Mouse (Mus musculus): ENCODE results near the gene Ormdl3.

The Ormdl3 gene

DNA sequence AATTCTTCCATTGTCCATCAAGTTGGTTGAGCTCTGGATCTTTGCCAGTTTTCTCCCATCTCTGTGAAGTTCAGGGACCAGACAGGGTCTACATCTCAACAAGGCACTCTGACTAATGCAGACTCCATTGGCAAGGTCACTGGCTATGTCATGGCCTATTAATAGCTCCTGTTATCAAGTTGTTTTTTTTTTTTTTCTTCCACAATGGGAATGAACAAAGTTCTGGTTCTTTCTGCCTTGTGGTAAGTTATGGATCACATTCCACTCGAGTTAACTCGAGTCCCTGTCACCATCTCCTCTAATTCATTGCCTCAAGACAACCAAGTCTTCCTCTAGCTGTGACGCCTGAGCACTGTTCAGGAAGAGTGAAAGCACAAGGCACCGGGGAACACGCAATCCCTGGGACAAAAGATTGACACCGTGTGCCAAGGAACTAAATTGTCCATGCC, 1.7 kb upstream of the Ormdl3 start:
- DNase-seq (ENCODE audit: low spot score in 2 of 2): no peak

DNA sequence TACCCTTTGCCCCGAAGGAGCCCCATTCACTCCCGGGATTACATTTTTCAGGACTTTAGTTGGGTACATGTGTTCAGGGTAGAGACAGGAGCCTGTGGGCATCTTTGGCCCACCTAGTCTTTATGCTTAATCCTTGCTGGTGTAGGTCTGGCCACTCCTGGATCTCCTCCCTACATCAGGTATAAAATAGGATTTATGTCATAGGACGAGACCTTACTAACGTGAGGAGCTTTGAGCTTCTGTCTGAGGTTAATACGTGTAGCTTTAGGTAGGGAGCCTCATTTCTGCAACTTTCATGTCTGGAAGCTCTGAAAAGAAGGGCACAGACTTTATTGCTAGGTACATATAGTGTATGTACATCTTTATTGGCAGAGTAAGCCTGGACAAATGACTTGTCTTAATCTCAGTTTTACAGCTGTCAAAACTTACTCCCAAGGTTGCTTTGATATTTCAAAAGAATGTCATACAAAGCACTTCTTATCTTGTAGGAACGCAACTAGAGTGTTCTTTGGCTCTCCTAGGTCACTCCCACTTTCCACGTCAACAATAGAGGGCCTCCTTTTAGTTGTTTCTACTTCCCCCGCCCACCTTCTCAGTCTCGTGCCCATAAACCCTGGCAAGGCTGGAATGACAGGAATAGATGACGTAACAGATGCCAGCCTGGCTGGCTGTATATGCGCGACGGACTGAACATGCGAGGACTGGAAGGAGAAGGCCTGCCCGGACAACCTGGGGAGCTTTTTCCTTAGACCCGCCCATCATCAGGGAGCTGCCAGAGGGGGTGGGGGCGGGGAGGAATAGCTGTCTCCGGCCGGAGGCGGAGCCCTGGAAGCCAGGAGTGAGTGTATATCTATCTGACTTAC, 747 bp upstream of the Ormdl3 start:
- DNase-seq (ENCODE audit: low spot score in 2 of 2): peak; percentile 43 to 45

DNA sequence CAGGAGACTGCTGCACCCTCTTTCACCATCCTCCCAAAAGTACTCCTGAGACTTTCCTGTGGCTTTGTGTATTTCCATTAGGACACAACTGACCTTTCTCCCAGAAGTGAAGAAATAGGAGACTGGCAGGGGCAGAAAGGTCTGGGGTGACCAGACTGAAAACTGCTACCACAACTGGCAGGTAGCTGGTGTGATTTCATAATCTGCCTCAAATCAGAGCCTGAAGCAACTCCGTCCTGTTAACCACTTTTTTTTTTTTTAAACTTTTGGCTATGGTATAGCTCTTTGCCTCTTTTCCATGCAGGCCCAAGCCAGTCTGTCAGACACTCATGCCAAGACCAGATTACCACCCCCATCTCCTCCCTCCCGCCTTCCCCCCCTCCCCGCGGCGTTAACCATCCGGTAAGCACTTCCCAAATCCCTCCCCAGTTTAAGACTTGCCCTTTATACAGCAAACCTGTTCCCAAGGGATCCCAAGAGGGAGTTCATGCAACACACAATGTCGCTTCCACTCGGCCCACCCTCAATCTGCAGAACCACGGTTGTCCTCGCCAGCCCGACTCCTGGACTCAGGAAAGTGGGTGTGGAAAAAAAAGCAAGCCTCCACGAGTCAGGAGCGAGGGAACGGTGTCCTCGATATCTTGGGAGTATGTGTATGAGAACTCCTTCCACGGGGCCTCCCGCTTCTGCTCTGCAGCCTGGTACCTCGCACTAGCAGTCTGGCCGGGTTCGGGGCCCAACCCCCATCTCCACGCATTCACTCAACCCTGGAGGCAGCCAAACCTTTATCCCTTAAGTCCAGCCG, 879 bp downstream of the Ormdl3 start:
- no peak for DNase-seq (ENCODE audit: low spot score in 2 of 2)

DNA sequence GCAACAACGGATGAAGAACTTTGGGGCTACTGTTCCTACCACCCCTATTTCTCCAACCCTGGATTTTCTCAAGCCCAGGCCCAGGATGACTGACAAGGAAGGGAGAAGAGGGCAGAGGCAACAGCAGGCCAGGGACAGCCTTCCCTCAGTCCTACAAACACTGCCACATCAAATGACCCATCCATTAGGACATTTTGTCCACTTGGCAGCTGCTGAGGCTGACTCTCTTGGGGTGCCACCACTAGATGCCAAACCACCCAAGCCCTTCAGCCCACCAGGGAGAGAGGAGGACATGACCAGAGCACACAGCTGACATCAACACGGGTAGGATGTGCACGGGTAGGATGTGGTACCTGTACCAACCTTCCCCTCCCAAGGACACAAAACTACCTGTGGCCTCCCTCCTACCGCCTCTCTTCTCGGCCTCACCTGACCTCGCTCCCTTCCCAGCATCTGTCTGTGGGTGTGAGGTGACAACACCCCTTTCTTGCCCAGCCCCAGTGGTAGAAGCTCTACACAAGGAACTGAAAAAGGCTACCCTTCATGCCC, 2.5 kb downstream of the Ormdl3 start:
- DNase-seq (ENCODE audit: low spot score in 2 of 2): no peak

DNA sequence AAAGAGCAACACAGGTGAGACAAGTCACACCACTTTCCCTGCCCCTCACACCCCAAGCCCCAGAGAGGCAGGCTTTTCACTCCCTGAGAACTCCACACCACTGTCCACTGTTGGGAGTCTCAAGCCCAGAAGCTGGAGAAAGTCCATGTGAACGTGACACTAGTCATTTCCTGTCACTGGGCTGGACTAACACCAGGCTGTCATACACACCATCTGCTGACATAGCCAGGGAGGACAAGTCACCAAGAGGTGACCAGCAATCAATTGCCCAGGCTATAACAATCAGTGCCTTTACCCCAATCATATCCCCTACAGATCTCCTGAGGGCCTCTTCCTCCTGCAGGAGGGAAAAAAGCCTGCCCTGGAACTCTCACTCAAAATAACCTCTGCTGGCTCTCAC, 3.0 kb downstream of the Ormdl3 start:
- no peak for DNase-seq (ENCODE audit: low spot score in 2 of 2)

DNA sequence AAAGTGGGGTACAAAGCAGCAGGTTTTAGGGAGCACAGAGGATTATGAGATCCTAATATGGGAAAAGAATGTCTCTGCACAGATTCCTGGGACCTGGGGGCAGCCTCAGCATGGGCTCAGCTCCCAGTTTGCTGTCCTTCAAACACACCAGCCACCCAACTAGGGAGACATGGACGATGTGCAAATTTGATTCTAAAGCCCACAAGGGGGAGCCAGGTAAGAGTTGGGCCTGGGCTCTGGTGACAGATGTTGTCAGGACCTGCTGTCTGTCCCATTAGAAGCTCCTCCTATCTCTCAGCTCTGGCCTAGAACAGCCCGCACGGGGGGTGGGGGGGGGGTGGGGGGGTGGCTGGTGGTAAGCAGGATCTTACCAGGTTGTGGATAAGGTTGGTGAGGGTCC, 3.6 kb downstream of the Ormdl3 start:
- DNase-seq (ENCODE audit: low spot score in 2 of 2): peak in 1 of 2 experiments; percentile 38

DNA sequence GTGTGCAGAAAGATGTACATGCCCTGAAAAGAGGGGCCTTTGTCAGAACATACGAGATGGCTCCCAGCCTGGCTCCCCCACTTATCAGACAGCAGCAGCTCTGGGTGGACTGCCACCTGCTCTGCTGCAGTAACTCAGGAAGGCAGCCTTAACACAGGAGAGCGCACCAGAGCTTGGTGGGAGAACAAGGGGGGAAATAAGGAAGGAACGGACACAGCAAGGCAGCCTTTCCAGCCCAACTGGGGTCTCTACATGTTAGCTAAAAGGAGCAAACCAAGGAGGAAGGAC, 4.0 kb downstream of the Ormdl3 start:
- DNase-seq (ENCODE audit: low spot score in 2 of 2): peak; percentile 51 to 58

DNA sequence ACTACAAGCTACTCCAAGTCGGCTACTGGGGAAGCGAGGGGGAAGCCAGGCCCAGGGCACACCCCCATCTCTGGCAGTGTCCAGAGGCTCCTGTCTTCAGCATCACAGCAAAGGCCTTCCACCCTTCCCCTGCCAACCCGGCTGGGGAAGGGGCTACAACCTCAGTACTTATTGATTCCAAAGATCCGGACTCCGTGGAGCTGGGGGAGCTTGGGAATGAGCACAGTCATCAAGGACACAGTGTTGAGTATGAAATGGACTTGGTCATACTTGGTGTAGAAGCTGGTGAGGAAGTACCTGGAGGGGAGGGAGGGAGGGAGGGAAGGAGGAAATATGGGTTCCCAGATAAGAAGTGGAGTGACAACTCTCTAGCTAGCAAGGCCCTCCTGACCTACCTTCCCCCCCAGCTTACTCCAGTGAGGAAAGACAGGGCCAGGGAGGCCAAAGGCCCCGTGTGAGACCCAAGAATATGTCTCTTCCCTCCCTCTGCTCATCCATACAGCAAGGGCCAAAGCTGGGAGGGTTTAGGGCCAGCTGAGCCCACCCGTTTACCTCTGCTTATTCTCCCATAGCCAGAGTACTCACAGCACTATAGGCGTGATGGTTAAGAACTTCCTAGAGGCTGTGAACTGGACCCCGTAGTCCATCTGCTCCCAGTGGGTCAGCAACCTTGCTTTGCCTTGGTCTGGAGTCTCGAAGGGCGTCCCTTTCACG, 4.5 kb downstream of the Ormdl3 start:
- DNase-seq (ENCODE audit: low spot score in 2 of 2): peak in 1 of 2 experiments; percentile 24

DNA sequence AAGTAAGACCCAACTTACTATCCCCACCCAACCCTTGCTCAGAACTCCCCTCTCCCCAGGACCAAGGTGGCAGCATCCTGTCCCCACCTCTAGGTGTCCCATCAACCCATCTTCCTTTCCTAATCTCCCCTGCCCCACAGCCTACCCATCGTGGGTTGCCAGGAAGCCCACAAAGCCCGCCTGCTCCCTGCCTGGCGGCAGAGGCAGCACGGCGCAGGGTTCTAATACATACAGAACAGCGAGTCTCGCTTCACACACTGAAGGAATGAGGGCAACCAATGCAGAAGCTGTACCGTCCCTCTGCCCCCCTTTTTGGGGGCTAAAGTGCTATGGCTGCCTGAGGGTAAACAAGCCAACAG, 5.2 kb downstream of the Ormdl3 start:
- peak in 1 of 2 experiments; percentile 30 for DNase-seq (ENCODE audit: low spot score in 2 of 2)

DNA sequence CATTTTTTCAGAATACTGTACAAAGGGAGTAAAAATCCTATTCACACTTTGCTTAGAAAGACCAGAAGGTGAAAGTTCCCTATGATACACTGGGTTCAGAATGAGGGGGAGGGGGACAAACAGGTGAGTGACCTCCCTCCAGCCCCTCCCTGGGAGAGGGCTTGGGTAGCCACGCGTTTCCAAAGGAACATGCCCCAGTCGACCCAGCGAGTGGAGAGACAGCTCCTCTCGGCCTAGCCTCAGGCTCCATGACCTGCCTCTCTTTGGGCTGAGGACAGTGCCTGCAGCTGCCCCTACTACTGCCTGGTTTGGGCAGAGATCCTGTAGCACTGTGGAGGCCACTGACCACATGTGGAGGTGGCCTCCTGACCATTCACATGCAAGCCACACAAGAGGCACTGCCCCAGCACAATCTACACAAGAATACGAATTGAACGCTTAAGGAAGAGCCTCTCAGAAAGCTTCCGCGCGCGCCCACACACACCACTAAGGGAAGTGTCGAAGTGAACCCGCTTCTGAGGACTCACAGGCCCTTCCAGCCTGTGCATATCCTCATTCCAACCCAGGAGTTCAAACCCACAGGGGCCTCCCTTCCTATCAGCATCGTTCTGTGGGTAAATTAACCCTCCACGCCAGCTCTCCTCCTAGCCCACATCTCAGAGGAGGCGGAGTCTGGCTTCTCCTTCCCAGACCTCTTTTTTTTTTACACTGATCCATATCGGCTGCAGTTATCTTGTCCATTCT, 5.7 kb downstream of the Ormdl3 start:
- DNase-seq (ENCODE audit: low spot score in 2 of 2): no peak

DNA sequence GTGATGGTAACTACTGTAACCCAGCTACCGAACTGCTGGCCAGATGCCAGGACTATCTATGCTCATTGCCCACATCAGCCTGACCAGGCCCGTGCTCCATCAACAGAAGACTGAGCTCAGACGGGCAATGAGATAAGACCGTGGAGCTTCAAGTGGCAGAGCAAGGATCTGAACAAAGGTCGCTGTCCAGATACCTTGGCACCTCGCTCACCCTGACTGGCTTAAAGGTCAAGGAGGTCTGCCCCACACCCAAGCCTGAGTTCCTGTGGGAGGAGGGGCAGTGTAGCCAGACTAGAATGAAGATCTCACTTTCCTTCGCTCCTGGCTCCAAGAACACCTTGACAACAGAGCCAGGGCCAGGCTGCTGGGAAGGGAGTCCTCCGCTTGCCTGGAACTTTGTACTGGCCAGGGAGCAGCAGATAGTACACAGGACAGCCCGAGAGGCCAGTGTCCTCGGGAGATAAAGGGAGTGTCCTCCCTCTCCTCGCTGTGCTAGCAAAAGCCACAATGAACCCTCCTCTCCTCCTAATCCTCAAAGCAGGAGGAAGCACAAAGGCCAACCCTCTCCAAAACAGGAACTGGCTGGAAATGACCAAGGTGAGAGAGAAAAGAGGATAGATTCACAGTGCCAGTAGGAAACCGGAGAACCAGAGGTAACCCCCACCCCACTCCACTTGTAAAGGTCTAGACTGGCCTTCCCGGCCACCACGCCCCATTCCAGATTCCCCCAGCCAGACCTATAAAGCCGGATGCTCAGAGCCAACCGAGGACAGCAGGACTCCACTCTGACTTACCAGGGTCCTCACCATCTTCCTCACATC, 6.7 kb downstream of the Ormdl3 start:
- DNase-seq (ENCODE audit: low spot score in 2 of 2): peak; percentile 62 to 74

DNA sequence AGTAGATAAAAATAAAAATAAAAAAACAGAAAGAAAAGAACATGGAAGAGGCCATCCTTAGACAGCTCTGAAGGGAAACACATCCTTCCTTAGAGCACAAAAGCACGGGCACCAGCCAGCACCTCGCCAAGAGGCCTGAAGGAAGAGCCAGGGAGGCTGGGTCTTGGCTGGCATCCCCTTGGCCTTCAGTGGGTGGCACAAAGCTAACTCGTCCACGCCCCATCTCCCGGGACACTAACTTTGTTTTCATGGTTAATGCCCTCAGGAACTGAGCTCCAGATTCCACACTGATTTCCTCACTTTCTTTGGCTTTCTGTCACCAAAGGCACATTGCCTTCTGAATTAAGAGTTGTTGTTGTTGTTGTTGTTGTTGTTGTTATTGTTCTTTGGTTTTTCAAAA, 9.4 kb downstream of the Ormdl3 start:
- DNase-seq (ENCODE audit: low spot score in 2 of 2): no peak

DNA sequence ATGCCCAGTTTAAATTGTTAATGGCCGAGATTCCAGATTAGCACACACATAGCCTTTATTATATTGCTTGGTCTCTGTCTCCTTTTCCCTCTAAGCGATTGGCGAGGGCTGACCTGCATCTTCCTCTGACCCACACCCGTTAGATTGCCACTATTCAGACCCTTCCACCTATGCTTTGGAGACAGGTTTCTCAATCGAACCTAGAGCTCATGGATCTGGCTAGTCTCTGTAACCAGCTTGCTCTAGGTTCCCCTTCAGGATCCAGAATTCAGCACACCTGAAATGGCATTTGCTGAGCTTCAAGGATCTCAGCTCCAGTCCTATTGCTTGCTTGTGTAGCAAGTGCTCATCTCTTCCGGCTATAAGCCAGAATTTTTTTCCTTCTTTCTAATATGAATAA, 17.7 kb downstream of the Ormdl3 start:
- no peak for DNase-seq (ENCODE audit: low spot score in 2 of 2)

DNA sequence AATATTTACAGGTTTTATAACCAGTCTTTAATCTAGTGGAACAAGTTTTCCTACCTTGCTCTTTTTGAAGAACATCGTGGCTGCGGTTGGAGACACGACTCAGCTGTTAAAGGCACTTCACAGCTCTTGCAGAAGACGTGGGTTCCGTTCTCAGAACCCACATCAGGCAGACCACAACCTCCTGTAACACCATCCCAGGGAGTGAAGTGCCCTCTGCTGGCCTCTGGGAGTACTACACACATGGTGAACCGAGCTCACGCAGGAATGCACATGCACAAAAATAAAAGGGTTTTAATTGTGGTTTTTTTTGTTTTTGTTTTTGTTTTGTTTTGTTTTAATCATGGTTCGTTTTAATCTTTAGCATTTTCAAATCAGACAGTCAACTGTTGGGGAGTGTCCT, 18.8 kb downstream of the Ormdl3 start:
- DNase-seq (ENCODE audit: low spot score in 2 of 2): no peak

DNA sequence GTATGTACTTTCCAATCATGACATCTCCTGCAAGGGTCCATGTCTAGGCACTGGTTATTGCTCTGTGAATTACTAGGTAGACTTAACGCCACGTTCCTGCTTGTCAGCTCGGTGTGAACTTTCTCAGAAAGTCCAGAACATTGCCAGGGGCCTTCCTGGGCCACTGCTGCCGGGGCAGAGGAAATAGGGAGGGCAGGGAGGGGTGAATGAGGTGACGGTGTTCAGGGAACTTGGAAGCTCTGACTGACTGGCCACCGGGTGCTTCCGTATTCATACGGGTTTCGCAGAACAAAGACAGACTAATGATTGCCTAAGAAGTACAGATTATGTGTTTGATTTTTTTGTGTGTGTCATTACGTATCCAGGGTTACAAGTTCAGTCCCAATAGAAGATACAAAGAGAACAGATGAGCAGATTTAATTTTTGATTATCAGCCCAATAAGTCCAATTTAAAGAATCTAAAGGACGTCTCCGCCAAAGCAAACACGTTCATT, 23.2 kb downstream of the Ormdl3 start:
- no peak for DNase-seq (ENCODE audit: low spot score in 2 of 2)

DNA sequence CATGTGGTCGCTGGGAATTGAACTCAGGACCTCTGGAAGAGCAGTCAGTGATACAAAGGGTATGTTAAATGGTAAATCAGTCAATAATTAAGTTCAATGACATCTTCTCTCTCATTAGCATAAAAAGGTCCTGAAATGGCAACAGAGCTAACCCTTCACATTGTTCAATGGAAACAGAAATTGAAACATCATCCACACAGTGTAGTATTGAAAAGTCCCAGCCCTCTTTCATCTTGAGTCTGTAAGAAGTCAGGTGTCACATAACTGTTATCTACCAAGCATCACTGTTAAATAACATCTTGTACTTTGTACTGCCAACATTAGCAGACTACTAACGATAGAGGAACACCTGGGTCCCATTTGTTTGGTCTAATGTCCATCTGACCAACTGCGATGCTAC, 24.1 kb downstream of the Ormdl3 start:
- DNase-seq (ENCODE audit: low spot score in 2 of 2): no peak

DNA sequence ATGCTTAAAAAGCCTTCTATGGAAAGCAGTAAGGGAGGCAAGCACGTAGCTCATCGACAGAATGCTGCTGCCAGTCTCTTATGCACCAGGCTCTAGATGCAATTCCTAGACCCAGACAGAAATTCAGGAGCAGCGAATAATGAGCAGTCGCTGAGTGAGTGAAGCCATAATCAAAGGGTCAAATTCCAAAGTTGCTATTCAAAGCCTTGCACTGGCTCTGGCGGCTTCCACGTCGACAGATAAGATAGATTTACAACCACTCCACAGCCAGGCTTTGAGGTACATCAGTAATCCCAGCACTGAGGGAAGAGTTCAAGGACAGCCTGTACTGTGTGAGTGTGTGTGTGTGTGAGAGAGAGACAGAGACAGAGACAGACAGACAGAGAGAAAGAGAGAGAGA, 26.2 kb downstream of the Ormdl3 start:
- no peak for DNase-seq (ENCODE audit: low spot score in 2 of 2)

DNA sequence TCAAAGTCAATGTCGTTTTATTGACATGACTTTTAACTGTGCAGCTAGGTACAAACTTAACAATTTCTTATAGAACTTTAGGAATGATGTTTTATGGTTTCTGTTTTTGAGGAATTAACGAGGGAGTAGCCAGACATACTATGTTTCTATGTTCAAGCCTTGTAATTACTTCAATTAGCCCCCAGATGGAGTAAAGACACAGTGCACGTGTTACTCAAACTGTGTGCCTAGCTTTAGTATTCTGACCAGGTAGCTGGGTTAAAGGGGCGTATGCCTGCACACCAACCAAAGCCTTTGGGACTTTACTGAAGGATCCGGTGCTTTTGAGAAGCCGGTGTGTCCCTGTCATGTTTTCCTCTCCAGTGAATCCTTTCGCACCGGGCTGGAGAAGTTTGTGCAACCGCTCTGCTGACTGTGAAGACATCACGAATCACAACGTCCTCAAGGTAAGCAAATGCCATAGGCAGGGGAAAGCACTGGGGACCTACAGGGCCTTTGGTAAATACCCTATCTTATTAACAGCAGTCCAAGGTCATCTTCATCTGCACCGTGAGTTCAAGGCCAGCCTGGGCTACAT, 32.0 kb downstream of the Ormdl3 start:
- no peak for DNase-seq (ENCODE audit: low spot score in 2 of 2)

DNA sequence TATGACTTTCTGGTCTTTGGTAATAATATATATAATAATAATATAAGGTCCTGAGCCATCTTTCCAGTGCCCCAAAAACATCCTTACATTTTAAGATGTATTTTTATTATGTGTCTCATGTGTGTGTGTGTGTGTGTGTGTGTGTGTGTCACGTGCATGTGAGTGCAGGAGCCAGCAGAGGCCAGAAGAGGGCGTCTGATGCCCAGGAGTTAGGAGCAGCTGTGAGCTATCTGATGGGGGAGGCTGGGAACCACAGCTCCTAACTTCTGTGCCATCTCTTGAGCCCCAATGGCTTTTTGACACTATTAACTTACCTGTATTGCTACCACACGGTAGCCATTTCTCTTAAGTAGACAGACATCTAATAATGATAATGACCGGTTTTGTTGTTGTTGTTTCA, 33.2 kb downstream of the Ormdl3 start:
- no peak for DNase-seq (ENCODE audit: low spot score in 2 of 2)
